Mouse (Mus musculus) liver, embryonic 12.5 days (tissue): ENCODE data around the gene Fabp2. TPM values are rescaled to one million over a fixed set of nuclear protein-coding genes. Genes with fewer than 3 reads are reported as not detected.

Source experiments
- ATAC-seq: fragments of 200-750 bp; cut with Nextera tagmentation; 2 replicates; pipeline ENCODE4 v1.8.0; 2017; ENCODE audit warnings: moderate number of reproducible peaks, mild to moderate bottlenecking, moderate library complexity
- H3K27ac ChIP-seq: fragments of 300-500 bp; sonication (generic); 2 replicates; pipeline ENCODE4 v1.5.1; 2016; ENCODE audit warnings: mild to moderate bottlenecking
- H3K27me3 ChIP-seq: fragments of 300-500 bp; sonication (generic); replicated peaks from 2 replicates; pipeline ENCODE4 v1.6.1; 2016; ENCODE audit warnings: mild to moderate bottlenecking, moderate library complexity
- H3K36me3 ChIP-seq: fragments of 300-500 bp; sonication (generic); 2 replicates; pipeline ENCODE4 v1.6.1; 2016; ENCODE audit warnings: mild to moderate bottlenecking, moderate library complexity
- H3K4me1 ChIP-seq: fragments of 300-500 bp; sonication (generic); 2 replicates; pipeline ENCODE4 v1.6.1; 2016
- H3K4me2 ChIP-seq: fragments of 300-500 bp; sonication (generic); 2 replicates; pipeline ENCODE4 v1.6.1; 2016; ENCODE audit warnings: mild to moderate bottlenecking, moderate library complexity
- H3K4me3 ChIP-seq: fragments of 300-500 bp; sonication (generic); 2 replicates; pipeline ENCODE4 v1.5.1; 2016; ENCODE audit warnings: mild to moderate bottlenecking, moderate library complexity
- H3K9ac ChIP-seq: fragments of 300-500 bp; sonication (generic); 2 replicates; pipeline ENCODE4 v1.6.1; 2016; ENCODE audit warnings: mild to moderate bottlenecking, moderate library complexity
- H3K9me3 ChIP-seq: fragments of 300-500 bp; sonication (generic); replicated peaks from 2 replicates; pipeline ENCODE4 v1.6.1; 2016; ENCODE audit warnings: mild to moderate bottlenecking, moderate library complexity
- WGBS: fragments of 180-500 bp; shearing (Covaris S2); methylation state at CpG from one replicate; pipeline ENCODE4 v1.1.7; 2016; ENCODE audit not compliant: insufficient replicate concordance; 5-methylcytosine and 5-hydroxymethylcytosine counted together
- polyA plus RNA-seq: library from polyadenylated mRNA; unstranded; fragments of >200 nt; fragmentation: Nextera tagmentation; extraction: Ambion mirVana; gene quantifications from 2 replicates; pipeline ENCODE4 v1.2.1, GENCODE M21; 2016

Fabp2 gene
- polyA plus RNA-seq, 1 experiment from 2014 or later, result 5.9 TPM

DNA sequence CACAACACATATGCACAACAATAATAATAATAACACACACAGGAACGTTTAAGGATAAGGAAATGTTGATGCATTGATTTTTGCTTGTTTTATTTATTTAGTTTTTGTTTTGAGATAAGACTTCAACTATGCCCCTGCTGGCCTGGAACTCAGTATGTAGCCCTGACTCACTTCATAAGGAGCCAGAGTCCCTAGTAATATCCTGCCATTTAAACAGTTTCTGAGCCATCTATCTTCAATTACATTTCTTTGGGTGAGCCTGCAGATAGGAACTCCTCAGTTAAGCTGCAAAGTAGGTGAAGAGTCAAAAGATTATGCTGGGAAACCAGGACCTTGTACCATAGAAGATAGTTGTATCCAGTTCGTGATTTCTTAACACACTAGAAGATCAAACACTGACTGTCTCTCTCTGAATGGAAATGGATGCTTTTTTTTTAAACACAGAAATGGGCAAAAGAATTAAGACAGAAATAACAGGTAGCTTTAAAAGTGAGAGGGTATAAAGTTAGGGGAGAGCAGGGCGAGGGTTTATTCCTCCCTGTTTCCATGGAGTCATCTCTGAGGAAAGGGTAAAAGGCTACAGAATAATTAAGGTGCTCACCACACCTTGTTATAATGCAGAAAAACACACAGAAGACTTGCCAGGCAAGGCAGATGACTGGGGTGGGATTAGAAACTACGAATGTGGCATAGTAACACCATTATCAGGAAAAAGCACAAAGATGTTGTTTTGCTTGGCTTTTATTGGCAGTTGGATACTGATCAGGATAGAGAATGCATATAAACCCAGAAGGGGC, 7.2 kb upstream of the Fabp2 start:
- H3K9me3 ChIP-seq, result no peaks in the 10 kb centered on the region
- H3K36me3 ChIP-seq, result no peaks in the 10 kb centered on the region
- no peak overlapping the region for H3K27ac ChIP-seq
- H3K9ac ChIP-seq, result no peak overlapping the region
- WGBS, result 61% methylated on average over 4 of the region's 4 CpGs
- no peak overlapping the region for H3K4me3 ChIP-seq
- H3K4me2 ChIP-seq, result no peak overlapping the region
- H3K27me3 ChIP-seq, result no peaks in the 10 kb centered on the region
- no peak for ATAC-seq
- no peaks in the 10 kb centered on the region; the same call in 1 of the 2 replicates for H3K4me1 ChIP-seq

DNA sequence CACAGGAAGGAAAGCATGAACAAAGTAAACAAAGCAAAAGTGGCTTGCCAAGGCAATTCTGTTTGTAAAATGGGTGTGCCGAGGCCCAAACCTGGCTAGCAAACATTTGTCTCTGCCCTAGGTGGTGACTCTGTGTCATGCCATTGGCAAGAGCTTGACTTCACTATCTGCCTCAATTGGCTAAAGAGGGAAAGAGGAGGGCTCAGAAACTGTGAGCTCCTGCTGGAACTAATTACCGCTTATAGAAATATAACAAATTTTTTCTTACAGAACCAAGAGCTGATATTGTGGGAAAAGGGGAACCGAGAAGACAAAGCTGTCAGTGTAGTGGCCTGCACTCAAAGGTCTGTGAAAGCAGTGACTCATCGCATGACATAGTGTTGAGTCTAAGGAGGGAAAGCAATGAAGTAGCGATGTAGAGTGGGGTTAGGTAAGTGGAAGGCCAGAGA, 6.5 kb upstream of the Fabp2 start:
- H3K4me2 ChIP-seq, result no peak overlapping the region
- H3K27me3 ChIP-seq, result no peaks in the 10 kb centered on the region
- 65% methylated on average over 5 of the region's 5 CpGs for WGBS
- H3K9me3 ChIP-seq, result no peaks in the 10 kb centered on the region
- no peaks in the 10 kb centered on the region for H3K36me3 ChIP-seq
- no peak for ATAC-seq
- H3K27ac ChIP-seq, result no peak overlapping the region
- no peak overlapping the region for H3K9ac ChIP-seq
- H3K4me1 ChIP-seq, result no peaks in the 10 kb centered on the region; the same call in 1 of the 2 replicates
- no peak overlapping the region for H3K4me3 ChIP-seq

DNA sequence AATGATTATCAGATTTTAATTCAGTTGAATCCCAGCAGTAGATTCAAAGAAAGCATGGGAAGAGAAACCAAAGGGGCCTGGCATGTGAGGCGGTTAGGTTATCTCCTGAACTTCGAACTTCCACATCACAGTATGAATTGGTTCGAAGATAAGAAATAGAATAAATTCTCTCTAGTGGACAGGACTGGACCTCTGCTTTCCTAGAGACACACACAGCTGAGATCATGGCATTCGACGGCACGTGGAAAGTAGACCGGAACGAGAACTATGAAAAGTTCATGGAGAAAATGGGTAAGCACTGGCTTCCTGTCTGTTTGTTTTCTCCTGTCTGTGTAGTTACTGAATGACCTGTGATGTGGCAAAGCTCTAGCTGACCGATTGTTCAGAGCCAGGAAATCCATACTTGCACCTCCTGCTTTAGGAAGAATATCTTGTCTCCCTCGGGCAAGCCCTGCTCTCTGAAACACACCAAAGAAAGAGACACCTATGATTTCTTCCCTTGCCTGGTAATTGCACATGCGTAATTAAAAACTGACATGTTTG, 388 bp downstream of the Fabp2 start:
- no peak overlapping the region for H3K4me2 ChIP-seq
- H3K9me3 ChIP-seq, result no peaks in the 10 kb centered on the region
- H3K4me1 ChIP-seq, result no peaks in the 10 kb centered on the region
- 62% methylated on average over 11 of the region's 11 CpGs for WGBS
- ATAC-seq, result no peak
- H3K4me3 ChIP-seq, result no peak overlapping the region
- no peak overlapping the region for H3K9ac ChIP-seq
- H3K27me3 ChIP-seq, result no peaks in the 10 kb centered on the region
- H3K36me3 ChIP-seq, result no peaks in the 10 kb centered on the region
- H3K27ac ChIP-seq, result no peak overlapping the region

DNA sequence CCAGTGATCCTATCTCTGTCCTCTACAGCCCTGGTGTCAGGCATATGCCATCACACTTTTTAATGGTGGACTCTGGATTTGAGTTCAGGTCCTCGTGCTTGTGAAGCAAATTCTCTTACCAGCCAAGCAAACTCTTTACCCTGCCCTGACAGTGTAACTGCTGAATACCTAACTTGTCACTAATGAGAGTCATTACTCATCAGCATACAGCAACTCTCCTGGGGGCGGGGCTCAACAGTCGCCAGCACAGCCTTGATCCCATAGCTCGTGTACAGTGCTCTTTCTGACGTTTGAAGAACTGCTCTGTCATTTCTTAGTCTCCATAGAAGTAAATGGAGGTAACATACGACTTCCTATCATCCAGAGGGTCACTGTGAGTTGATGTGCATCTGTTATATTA, 3.4 kb downstream of the Fabp2 start:
- 0 out of 2 replicates have a peak, but pooled peaks have one; percentile 27 for ATAC-seq
- Histone ChIP-seq H3K4me1 (no peaks in the 10 kb centered on the region), H3K36me3 (no peaks in the 10 kb centered on the region), H3K27ac (no peak overlapping the region), H3K4me3 (no peak overlapping the region), H3K27me3 (no peaks in the 10 kb centered on the region), H3K9ac (no peak overlapping the region), H3K9me3 (no peaks in the 10 kb centered on the region), H3K4me2 (no peak overlapping the region)
- WGBS, result 45% methylated on average over 6 of the region's 6 CpGs

DNA sequence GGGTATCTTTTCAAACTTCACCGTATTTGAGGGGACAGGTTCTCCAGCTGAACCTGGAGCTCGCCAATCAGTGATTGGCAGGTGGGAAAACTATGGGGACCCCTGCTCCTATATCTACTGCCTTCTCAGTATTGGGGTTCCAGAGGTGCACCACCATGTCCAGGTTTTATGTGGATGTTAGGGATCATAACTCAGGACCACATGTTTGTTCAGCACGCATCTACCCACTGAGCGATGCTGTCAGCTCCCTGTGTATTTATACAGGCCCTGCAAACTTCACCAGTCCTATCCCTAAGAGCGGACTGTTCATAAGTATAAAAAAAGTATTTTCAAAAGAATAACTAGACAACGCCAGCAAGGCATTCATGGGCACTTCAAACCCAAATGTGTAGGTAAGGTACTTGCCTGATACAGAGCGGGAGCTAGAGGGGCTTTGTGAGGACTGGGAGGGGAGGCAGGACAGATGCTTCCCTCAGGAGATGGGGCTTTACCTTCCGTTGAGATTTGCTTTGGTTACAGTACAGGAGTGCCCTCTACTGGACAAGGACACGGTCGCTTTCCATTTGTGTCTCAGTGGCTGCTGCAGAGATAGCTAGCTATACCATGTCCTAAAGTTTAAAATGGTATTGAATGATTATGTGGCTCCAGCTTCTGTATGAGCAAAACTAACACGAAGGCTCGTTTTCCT, 9.0 kb downstream of the Fabp2 start:
- no peak for ATAC-seq
- 34% methylated on average over 12 of the region's 12 CpGs for WGBS
- H3K27ac ChIP-seq, result no peak overlapping the region
- no peak overlapping the region for H3K9ac ChIP-seq
- no peaks in the 10 kb centered on the region for H3K27me3 ChIP-seq
- H3K4me1 ChIP-seq, result no peaks in the 10 kb centered on the region
- no peak overlapping the region for H3K4me3 ChIP-seq
- no peaks in the 10 kb centered on the region for H3K36me3 ChIP-seq
- H3K9me3 ChIP-seq, result no peaks in the 10 kb centered on the region
- no peak overlapping the region for H3K4me2 ChIP-seq

DNA sequence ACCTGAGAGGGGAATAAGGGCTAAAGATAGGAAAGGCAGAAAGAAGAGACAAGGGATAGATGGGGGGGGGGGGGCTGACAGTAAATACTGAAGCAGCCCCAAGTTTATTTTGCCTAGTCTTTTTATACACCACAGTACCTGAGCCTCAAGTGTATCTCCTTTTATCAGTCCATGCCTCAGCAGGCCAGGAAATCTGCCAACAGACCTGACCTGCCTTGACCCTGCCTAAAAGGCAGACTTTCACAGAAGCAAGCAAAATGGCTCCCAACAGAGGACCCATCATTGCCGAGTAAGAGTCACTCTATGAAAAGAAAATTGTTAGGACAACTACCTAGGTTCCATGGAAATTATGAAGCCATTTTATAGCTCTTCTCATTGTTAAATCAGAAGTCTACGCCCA, 13.0 kb downstream of the Fabp2 start:
- WGBS, result 61% methylated on average over 2 of the region's 2 CpGs
- no peaks in the 10 kb centered on the region for H3K36me3 ChIP-seq
- no peak overlapping the region for H3K4me2 ChIP-seq
- no peak for ATAC-seq
- H3K4me1 ChIP-seq, result no peaks in the 10 kb centered on the region
- H3K9me3 ChIP-seq, result no peaks in the 10 kb centered on the region
- H3K9ac ChIP-seq, result no peak overlapping the region
- no peak overlapping the region for H3K4me3 ChIP-seq
- H3K27me3 ChIP-seq, result no peaks in the 10 kb centered on the region
- H3K27ac ChIP-seq, result no peak overlapping the region

DNA sequence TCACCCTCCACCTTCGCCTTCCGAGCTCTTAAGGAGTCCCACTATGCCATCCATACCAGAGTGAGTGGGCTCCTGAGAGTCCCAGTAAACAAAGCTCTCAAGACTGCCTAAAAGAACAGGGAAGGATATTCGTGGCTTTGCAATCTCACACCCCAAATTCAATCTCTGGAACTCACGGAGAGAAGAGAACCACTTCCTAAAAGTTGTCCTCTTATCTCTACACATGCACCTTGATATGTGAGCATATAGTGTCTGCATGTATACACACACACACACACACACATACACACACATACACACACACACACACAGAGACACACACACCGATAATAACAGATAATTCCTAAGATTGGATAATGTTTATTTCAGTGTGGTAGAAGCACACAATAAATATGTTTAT, 20.6 kb downstream of the Fabp2 start:
- no peak overlapping the region for H3K27ac ChIP-seq
- 53% methylated on average over 5 of the region's 5 CpGs for WGBS
- no peaks in the 10 kb centered on the region for H3K36me3 ChIP-seq
- H3K9ac ChIP-seq, result no peak overlapping the region
- no peaks in the 10 kb centered on the region for H3K9me3 ChIP-seq
- peaks cover 19% of the 10 kb centered on the region for H3K4me1 ChIP-seq
- ATAC-seq, result no peak
- no peak overlapping the region for H3K4me3 ChIP-seq
- no peaks in the 10 kb centered on the region for H3K27me3 ChIP-seq
- H3K4me2 ChIP-seq, result no peak overlapping the region

DNA sequence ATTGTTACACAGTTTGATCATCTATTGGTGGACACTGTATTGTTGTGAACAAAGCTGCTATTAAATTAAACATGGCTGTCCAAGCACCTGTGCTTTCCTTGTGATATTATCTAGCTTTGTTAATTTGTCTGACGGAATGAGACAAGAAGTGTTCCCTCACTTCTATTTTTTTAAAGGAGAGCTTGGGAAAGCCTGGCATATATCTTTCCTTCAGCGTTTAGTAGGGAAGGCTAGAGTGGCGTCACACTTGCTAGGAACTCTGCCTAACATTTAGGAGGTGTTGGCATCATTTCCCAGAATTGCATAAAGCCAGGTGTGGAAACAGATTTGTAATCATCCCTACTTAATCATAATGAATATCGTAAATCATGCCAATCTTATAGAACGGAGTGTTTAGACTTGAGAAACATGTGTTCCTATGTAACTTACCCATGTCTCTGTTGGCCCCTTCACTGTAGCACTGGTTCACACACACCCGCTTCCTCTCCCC, 21.4 kb downstream of the Fabp2 start:
- no peaks in the 10 kb centered on the region for H3K36me3 ChIP-seq
- no peaks in the 10 kb centered on the region for H3K9me3 ChIP-seq
- H3K4me3 ChIP-seq, result no peak overlapping the region
- no peaks in the 10 kb centered on the region for H3K27me3 ChIP-seq
- ATAC-seq, result no peak
- H3K4me2 ChIP-seq, result no peak overlapping the region
- no peak overlapping the region for H3K9ac ChIP-seq
- peaks cover 27% of the 10 kb centered on the region for H3K4me1 ChIP-seq
- 62% methylated on average over 6 of the region's 6 CpGs for WGBS
- no peak overlapping the region for H3K27ac ChIP-seq

DNA sequence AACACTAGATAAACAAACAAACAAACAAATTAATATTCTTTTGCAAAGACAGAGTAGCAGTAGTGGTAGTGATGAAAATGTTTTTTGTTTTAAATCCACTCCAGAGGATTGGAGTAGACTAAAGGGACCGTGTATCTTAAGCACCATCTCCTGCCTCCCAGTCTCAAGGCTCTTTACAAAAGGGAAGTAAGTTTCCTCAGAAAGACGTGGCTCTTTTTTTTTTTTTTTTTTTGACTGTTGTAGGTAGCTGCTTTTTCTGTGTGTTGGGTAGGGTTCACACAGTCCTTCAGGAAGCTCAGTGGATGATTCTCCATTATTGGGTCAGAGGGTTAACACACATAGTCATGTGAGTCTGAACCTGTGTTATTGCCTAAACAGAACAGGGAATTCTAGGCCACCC, 23.8 kb downstream of the Fabp2 start:
- Histone ChIP-seq H3K4me3 (no peak overlapping the region), H3K36me3 (no peaks in the 10 kb centered on the region), H3K27ac (no peak overlapping the region), H3K9ac (no peak overlapping the region), H3K4me1 (peaks cover 46% of the 10 kb centered on the region), H3K27me3 (no peaks in the 10 kb centered on the region), H3K4me2 (no peak overlapping the region), H3K9me3 (no peaks in the 10 kb centered on the region)
- WGBS, result 25% methylated on average over 2 of the region's 2 CpGs
- ATAC-seq, result no peak

DNA sequence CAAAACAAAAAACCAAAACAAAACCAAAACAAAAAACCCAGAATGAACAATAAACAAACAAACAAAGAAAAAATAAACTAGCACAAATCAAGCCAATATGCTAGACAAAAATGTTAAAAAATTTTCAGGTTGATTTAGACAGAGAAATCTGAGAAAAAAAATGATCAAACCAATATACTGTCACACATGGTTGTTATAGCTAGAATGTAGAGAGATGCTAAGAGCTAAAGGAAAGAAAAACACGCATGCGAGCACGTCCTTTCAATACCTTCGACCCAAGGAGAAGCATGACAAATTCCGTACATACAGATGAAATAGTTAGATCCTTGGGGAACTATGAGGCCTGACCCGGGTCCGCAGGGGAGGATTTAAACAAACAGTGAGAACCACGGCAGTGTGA, 24.4 kb downstream of the Fabp2 start, which contains the start of gene Gm10959:
Gene Gm10959, minus strand, starts transcription at position 101 of the 400 bp plus-strand sequence.
- Histone ChIP-seq H3K9ac (0 out of 2 replicates have a peak within 1 kb of the TSS, but pooled peaks have one; percentile 31), H3K36me3 (no peaks in the 10 kb centered on the region), H3K27me3 (no peaks in the 10 kb centered on the region), H3K27ac (no peak within 1 kb of the TSS), H3K4me3 (no peak within 1 kb of the TSS), H3K4me2 (no peak within 1 kb of the TSS), H3K9me3 (no peaks in the 10 kb centered on the region), H3K4me1 (peaks cover 46% of the 10 kb centered on the region)
- no peak for ATAC-seq
- whole genome bisulfite sequencing, result 81% methylated on average over 8 of the region's 8 CpGs

DNA sequence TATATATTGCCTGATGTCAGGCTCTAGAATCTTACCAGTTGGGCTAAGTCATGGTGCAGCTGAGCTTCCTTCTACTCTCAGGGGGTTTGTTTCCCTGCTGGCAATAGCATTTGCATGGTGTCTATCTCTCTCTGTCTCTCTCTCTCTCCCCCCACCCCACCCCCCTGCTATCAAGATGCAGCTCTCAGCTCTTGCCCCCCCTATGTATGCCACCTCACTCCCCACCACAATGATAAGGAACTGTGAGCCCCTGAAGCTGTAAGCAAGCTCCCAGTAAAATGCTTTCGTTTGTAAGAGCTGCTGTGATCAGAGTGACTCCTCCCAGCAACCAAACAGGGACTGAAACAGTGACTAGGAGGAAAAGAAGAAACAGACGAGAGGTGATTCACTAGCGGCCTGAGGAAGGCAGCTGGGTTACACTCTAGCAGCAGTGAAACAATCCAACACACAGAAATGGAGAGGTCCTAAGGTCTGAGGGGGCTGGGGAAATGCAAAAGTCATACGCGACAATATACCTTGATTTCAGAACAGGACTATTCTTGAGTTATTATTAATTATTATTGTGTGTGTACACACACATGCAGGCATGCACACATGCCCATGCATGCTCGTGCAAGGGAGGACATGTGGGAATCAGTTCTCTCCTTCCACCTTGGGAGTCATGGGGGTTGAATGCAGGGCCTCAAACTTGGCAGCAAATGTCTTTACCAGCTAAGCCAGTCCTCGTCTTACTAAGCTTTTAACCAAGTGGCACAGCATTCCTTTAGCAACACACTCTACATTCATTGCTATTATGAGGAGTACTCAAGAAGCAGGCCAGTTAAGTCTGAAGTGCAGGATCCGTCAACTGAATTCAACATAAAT, 25.9 kb downstream of the Fabp2 start:
- Histone ChIP-seq H3K9me3 (no peaks in the 10 kb centered on the region), H3K27ac (0 out of 2 replicates have a peak overlapping the region, but pooled peaks have one; percentile 21), H3K4me1 (peaks cover 48% of the 10 kb centered on the region), H3K4me3 (no peak overlapping the region), H3K27me3 (no peaks in the 10 kb centered on the region), H3K36me3 (no peaks in the 10 kb centered on the region), H3K4me2 (0 out of 2 replicates have a peak overlapping the region, but pooled peaks have one; percentile 16), H3K9ac (peak overlapping the region; percentile 31; the same call in 1 of the 2 replicates)
- ATAC-seq, result no peak
- 48% methylated on average over 8 of the region's 8 CpGs for WGBS
